Mouse (Mus musculus) gastrocnemius, postnatal 14 days (tissue): Measurements from ENCODE around the gene Piwil4. TPM values are rescaled to one million over a fixed set of nuclear protein-coding genes. Genes with fewer than 3 reads are reported as not detected.
"Not testable (repeated sequence)": the region's sequence is repeated elsewhere in the genome, so short reads cannot be mapped to it uniquely, and the experiment has no call there.

ENCODE experiments used
- DNase-seq: peaks from one replicate; pipeline ENCODE4 v3.0.0; 2021; ENCODE audit warnings: mixed read lengths
- intact Hi-C: fragments of 180-260 bp; cut with DNase I; formaldehyde crosslinking; loops from one replicate; pipeline ENCODE4 v1.15.1; 2025; ENCODE audit warnings: low total_unique reads
- total RNA-seq, 2 experiments: library from RNA; stranded (reverse); gene quantifications; 2 replicates each; pipeline ENCODE4 v1.2.3; 2021

Gene Piwil4
- total RNA-seq, 2 experiments from 2014 or later: 0.10 TPM; not detected in 1

DNA sequence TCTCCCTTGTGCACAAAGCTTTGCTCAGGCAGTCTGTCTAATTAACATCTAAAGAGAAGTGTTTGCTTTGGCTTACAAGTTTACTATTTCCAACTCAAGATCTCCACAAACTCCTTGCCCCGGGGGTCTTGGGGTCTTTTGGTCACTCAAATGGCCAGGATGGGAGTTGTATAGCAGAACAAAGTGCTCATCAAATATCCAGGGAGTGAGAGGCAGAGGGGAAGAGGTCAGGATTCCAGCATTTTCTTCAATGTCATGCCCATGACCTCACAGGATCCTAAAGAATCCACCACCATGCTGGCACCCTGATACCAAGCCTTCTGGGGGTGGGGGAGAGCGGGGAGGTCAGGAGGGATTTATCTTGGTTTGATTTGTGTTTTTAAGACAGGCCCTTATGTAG lies 59.9 kb downstream of the Piwil4 start:
- no peak for DNase-seq
- intact Hi-C loops: no loop called here

DNA sequence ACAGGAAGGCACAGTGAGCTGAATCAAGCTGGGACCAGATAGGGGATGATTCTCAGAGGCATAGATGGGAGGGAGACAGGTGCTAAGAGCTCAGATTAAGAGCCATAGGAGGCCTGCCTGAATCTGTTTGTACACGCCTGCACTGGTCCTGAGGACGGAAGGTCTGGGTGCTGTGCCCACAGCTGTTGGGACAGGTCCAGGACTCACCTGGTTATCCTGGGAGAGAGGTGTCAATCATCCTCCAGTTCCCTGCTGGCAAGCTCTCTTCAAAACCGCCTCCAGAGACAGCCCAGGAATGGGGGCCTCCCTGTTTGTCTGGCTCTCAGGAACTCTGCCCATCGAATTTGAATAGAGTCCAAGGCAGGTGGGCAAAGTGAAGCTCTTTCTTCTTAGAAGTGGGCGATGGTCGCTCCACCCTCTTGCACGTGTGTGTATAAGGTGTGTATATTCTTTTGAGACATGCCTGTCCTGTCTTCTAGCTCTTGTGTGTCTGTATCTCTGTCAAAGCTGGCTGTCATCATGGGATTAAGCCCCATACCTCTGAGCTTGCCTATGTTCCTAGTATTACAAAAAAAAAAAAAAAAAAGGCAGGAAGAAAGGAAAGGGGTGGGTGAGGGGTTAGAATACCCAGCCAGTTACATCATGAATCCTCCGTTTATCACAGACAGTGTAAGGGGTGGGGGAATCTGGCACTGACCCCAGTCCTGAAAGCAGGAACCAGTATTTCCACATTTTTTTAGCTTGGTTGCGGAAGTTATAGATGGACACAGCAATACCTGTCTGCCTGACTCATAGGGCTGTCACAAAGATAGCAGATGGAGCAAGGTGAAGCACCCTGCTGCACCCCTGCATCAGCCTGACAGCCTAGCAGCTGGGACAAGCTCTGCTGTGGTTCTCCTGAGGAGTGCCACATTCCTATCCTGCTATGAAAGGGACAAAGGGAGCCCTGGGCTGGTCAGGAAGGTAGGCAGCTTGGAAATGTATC lies 64.5 kb downstream of the Piwil4 start:
- intact Hi-C loops: no loop called here
- DNase-seq: no peak

DNA sequence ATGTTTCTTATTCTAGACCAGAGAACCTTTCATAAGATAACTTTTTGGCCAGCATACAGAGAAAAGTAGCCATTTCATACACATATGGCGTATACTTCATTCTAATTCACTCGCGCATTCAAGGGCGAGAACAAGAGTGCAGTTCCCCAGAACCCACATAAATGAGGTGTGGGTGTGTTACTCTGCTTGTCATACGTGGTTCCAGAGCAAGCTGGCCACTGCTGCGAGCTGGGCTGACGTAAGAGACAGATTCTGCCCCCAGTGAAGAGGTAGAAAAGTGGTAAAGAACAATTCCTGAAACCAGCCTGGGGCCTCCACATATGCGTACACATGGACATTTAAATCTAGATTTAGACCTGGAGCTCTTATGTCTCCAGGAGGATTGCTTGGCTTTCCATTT lies 66.0 kb downstream of the Piwil4 start:
- intact Hi-C loops: no loop called here
- DNase-seq: no peak

DNA sequence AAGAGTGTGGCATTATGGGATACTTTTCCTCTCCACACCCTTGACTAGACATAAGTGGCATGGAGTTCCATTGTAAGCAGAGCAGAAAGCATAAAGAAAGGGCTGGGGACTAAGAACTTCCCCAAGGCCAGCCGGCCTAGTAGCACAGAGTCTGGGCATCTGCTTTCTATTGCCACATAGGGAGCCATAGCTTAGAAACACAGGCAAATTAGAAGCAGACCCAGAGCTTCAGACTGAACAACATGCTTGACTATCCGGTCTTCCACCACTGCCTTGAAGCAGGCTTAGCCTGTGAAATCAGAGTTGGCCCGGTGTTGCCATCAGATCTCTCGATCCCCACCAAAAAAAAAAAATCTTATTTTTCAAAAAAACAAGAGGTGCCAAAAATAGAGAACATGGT lies 67.4 kb downstream of the Piwil4 start:
- no peak for DNase-seq
- intact Hi-C loops: no loop called here

DNA sequence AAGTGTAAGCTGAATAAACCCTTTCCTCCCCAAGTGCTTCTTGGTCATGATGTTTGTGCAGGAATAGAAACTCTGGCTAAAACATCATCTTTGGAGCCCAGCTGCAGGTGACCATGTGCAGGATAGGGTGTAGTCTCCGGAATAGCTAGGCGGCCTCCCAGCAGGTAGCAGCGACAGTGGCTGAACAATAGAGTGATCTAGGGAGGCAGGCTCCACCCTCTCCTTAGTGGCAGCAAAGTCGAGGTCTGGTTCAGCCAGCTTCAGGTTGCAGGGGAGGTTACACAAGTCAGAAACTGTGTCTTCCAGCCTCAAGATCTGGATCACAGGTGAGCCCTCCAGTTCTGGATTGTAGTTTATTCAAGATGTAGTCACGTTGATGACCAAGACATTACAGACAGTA lies 68.6 kb downstream of the Piwil4 start:
- intact Hi-C loops, DNase-seq: not testable (repeated sequence)

DNA sequence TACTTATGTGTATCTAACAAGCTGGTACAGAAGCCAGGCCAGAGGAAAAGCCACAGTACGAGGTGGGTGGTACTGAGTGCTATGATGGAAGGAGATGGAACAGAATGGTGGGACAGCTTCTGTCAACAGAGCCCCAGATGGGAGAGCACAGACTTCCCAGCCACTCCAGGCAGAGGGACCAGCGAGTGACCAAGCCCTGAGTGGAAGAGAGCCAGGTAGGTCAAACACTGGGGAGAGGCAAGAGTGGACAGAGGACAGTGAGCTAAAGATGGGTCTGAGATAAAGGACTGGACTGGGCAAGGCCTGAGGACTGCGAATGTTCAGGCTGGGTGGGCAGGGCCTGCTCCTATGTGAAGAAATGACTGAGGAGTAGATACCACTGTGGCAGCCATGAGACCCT lies 72.2 kb downstream of the Piwil4 start:
- DNase-seq: no peak
- intact Hi-C loops: no loop called here

DNA sequence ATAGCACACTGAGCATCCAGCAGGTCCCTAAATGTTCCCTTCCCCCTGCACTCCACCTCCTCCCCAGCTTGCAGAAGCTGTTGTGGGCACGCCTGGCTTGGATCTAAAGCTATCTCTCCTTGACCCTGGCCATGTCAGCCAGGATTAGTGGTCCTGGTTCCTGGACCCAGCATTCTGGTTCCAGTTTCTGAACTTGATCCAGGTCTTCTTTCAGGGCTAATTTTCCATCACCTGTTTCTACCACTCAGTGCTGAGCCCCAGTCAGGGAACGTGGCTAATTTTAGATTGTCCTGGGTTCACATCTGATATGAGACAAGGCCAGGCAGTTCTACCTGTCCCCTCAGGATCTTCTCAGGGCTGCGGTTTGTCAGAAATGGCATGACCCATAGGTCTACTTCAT lies 74.5 kb downstream of the Piwil4 start:
- peak; percentile 26 for DNase-seq
- intact Hi-C loops: no loop called here

DNA sequence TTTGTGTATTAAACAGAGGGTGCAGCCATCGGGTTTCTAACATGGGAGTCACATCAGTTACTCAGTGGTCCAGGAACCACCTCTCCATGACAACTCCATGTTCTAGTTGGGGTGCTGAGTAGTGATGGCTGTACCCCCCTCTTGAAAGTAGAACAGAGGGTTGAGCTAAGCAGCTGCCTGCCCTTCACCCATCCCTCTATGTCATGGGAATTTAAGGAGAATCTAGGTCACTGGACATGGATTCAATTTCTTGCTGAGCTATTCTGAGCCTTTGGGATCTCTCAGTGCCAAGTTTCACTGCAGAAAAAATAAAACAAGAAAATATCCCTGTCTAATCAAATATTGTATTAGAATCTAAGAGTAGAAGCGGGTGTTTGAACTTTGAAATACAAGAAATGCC lies 76.9 kb downstream of the Piwil4 start:
- no peak for DNase-seq
- intact Hi-C loops: no loop called here

DNA sequence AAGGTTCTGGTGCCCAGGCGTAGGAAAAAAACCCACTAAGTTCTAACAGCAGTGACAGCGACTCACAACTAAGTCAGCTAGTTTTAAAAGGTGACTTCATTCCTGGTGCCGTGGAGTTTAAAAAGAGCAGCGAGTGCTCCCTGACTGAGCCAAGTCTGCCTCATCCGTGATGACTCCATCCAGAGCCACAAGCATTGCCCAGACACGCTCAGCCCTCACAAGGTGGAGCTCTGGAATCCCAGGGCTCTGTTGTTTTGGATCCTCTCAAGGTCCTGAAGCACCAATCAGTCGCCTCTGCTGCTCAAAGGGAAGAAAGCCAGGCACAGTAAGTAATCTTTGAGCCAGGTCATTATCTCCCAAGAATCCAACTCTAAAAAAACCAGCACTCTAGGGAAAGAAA lies 77.7 kb downstream of the Piwil4 start:
- intact Hi-C loops: no loop called here

DNA sequence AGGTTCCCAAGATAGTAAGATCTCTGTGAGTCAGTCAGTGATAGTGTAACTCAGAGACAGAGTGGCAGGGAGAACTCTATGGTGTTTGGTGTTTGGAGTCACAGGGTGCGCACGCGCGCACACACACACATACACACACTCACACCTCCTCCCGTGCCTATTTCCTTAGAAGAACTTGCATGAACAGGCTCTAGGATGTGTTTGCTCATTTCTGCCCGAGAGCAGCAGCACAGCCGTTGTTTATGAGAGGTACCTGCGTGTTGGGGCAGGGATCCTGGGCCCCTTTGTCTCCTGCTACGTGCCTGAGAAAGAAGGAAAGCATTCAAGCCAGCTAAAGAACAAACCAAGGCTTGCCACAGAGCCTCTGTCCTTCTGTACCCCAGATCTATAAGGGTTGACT lies 78.4 kb downstream of the Piwil4 start:
- intact Hi-C loops: no loop called here

More for the DNA sequence above, 77.7 kb downstream of the Piwil4 start:
- peak; percentile 59 for DNase-seq

DNA sequence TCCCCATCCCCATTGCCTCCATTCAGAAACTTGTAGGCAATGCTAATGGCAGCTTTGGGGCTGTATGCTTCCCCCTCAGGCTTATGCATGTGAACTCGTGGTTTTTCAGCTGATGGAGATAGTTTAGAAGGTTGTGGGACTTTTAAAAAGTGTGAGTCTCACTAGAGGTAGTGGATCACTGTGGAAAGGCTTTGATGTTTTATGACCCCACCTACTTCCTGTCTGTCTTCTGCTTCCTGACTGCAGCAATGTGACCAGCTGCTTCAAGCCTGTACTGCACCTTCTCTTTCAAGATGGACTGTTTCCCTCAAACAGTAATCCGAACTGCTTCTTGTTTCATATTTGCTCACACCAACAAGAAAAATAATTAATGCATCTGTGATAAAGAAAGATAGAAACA lies 82.6 kb downstream of the Piwil4 start:
- no peak for DNase-seq
- intact Hi-C loops: loop anchor here (5.0 kb wide), 1 partner anchor 41 kb away; no protein-coding TSS in a partner anchor

More for the DNA sequence above, 78.4 kb downstream of the Piwil4 start:
- no peak for DNase-seq

DNA sequence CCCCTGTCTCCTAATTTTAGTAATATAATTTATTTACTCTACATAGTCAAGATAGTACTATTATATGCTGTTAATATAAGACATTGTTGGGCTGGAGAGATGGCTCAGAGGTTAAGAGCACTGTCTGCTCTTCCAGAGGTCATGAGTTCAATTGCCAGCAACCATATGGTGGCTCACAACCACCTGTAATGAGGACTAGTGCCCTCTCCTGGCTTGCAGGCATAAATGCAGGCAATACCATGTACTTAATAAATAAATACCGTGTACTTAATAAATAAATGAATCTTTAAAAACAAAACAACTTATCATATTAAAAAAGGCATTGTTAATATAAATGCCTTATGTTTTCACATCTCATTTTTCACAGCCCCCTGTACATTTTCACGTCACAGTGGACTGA lies 86.5 kb downstream of the Piwil4 start:
- intact Hi-C loops: no loop called here
- DNase-seq: no peak

DNA sequence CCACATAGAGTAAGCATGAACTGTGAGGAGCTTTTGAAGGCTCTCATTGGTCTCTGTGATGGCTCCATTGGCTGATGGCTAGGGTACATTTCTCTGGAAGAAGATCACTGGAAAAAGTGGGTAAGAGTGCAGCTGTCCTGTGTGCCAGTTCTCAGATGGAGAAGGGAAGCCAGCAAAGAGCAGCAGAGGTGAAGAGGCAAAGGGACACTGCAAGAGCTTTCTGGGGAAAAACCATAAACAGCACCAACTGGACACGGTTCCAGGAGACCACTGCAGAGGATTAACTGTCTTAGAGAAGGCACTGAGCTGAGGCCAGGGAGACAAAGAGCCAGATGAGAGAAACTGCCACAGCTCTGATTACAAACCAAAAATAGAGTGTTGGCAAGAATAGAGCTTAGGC lies 87.8 kb downstream of the Piwil4 start:
- intact Hi-C loops: no loop called here
- peak; percentile 60 for DNase-seq

DNA sequence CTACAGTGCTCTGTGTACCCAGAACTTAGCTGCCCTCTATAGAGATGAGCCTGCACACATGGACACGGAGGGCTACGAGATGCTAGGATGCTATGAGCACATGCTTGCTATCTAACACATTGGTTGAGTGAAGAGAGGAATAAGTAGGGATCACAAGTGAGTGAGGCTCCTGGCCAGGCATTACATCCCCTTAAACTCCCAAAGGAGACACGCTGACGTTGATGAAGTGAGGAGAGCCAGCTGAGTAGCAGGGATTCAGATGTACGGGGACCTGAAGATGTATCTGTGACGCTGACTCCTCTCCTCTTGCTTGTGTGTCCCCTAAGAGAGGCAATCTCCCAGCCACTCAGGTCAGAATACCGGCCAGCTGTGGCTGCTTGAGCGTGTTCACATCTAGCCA lies 92.7 kb downstream of the Piwil4 start:
- intact Hi-C loops: no loop called here
- no peak for DNase-seq

DNA sequence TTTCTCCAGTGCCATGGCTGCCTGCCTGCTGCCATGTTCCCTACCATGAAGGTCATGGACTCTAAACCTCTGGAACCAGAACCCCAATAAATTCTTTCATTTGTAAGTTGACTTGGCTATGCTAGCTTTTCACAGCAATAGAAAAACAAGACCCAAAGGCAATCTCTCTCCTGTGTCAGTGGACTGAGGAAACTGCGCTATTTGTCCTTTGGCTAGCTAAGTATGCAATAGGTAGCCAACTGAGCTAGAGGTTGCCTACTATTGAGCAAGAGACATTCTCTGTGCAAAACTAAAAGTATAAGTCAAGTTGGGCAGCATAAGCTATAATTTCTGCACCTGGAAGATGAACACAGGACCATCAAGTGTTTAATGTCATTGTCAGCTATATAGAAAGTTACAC lies 93.9 kb downstream of the Piwil4 start:
- intact Hi-C loops: no loop called here
- DNase-seq: no peak

Other genes with a start within 250 kb of the Piwil4 start
- not detected for gene Kdm4d, start 240.3 kb downstream of the Piwil4 start, total RNA-seq
- gene Cwc15, start 240.1 kb downstream of the Piwil4 start, total RNA-seq: 10 to 100 TPM; 94.1 to 94.4 TPM
- 100 to 1,000 TPM; 264 to 270 TPM for gene Amotl1, start 95.7 kb downstream of the Piwil4 start, total RNA-seq
- gene Fut4, start 11.7 kb upstream of the Piwil4 start, total RNA-seq: under 1 TPM; 0.53 to 0.66 TPM
- not detected for gene 1700012B09Rik, start 30.3 kb upstream of the Piwil4 start, total RNA-seq
- gene Mre11a, start 43.9 kb upstream of the Piwil4 start, total RNA-seq: 1 to 10 TPM; 8.4 to 9.2 TPM
- 1 to 10 TPM; 6.3 to 7.5 TPM for gene Ankrd49, start 44.1 kb upstream of the Piwil4 start, total RNA-seq
- not detected for gene Gpr83, start 119.5 kb upstream of the Piwil4 start, total RNA-seq
- gene Izumo1r, start 163.2 kb upstream of the Piwil4 start, total RNA-seq: not detected